Mouse (Mus musculus): ENCODE data around the gene Ogdh. TPM values are rescaled to one million over a fixed set of nuclear protein-coding genes. Genes with fewer than 3 reads are reported as not detected.

Ogdh gene
- polyA plus RNA-seq, 1 experiment from 2014 or later = 54.8 TPM

GRCm38 (mm10) chr11:6335321-6335720 lies 43.9 kb downstream of the Ogdh start:
- 91% methylated on average over 7 of the region's 7 CpGs for WGBS
- H3K27me3 ChIP-seq (replicated peaks; ENCODE audit: control insufficient read depth, insufficient read depth, low read length) = no peaks in the 10 kb centered on the region

GRCm38 (mm10) chr11:6336689-6337088 lies 45.3 kb downstream of the Ogdh start:
- ATAC-seq = no peak
- 85% methylated on average over 4 of the region's 4 CpGs for WGBS

More at GRCm38 (mm10) chr11:6335321-6335720, 43.9 kb downstream of the Ogdh start:
- Histone ChIP-seq H3K4me3 (ENCODE audit: low read depth, low read length) (no peak overlapping the region), H3K9ac (ENCODE audit: low read length) (no peak overlapping the region), H3K27ac (ENCODE audit: low read depth, low read length) (no peak overlapping the region), H3K9me3 (replicated peaks; ENCODE audit: control insufficient read depth, low read length) (no peaks in the 10 kb centered on the region), H3K4me2 (ENCODE audit: low read length) (no peak overlapping the region), H3K4me1 (ENCODE audit: control insufficient read depth, insufficient read depth, low read length) (no peaks in the 10 kb centered on the region), H3K36me3 (ENCODE audit: control insufficient read depth, insufficient read depth, low read length) (peaks cover 32% of the 10 kb centered on the region)
- no peak for DNase-seq (ENCODE audit: low spot score)
- no peak for ATAC-seq

DNA sequence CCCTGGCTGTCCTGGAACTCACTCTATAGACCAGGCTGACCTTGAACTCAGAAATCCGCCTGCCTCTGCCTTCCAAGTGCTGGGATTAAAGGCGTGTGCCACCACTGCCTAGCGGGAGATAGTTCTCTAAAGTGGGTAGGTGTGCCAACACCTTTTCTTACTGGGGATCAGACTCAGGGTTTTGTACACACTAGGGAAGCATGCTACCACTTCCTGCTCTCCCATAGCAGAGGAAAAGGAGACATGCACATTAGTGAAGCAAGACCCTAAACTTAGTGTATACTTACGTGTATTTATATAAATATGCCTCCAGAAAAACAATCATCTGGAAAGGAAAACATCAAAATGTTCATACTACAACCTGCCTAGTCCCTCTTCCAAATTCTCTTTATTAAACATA lies 54.5 kb downstream of the Ogdh start:
- H3K36me3 ChIP-seq (ENCODE audit: control insufficient read depth, insufficient read depth, low read length) = peaks cover 86% of the 10 kb centered on the region
- H3K9ac ChIP-seq (ENCODE audit: low read length) = no peak overlapping the region
- no peaks in the 10 kb centered on the region for H3K4me1 ChIP-seq (ENCODE audit: control insufficient read depth, insufficient read depth, low read length)
- H3K27me3 ChIP-seq (replicated peaks; ENCODE audit: control insufficient read depth, insufficient read depth, low read length) = no peaks in the 10 kb centered on the region
- DNase-seq (ENCODE audit: low spot score) = no peak
- H3K4me2 ChIP-seq (ENCODE audit: low read length) = no peak overlapping the region
- no peak overlapping the region for H3K27ac ChIP-seq (ENCODE audit: low read depth, low read length)
- no peak overlapping the region for H3K4me3 ChIP-seq (ENCODE audit: low read depth, low read length)
- no peak for ATAC-seq
- 95% methylated on average over 4 of the region's 4 CpGs for WGBS
- H3K9me3 ChIP-seq (replicated peaks; ENCODE audit: control insufficient read depth, low read length) = no peaks in the 10 kb centered on the region

More at GRCm38 (mm10) chr11:6336689-6337088, 45.3 kb downstream of the Ogdh start:
- Histone ChIP-seq H3K9me3 (replicated peaks; ENCODE audit: control insufficient read depth, low read length) (no peaks in the 10 kb centered on the region), H3K27me3 (replicated peaks; ENCODE audit: control insufficient read depth, insufficient read depth, low read length) (no peaks in the 10 kb centered on the region), H3K27ac (ENCODE audit: low read depth, low read length) (no peak overlapping the region), H3K4me1 (ENCODE audit: control insufficient read depth, insufficient read depth, low read length) (no peaks in the 10 kb centered on the region), H3K4me2 (ENCODE audit: low read length) (no peak overlapping the region), H3K36me3 (ENCODE audit: control insufficient read depth, insufficient read depth, low read length) (peaks cover 38% of the 10 kb centered on the region), H3K9ac (ENCODE audit: low read length) (no peak overlapping the region), H3K4me3 (ENCODE audit: low read depth, low read length) (no peak overlapping the region)
- no peak for DNase-seq (ENCODE audit: low spot score)

DNA sequence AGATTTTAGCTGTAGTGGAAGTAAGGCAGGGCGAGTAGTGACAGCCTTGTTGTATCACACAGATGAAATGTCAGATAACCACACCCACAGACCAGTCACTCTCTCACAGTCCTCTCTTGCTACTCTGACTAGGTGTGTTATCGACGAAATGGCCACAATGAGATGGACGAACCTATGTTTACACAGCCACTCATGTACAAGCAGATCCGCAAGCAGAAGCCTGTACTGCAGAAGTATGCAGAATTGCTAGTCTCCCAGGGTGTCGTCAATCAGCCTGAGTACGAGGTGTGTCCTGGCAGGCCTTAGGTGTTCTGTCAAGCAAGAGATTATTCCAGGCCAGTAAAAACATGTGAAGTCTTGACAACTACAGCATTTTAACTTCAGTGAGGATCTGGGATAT lies 55.5 kb downstream of the Ogdh start:
- Histone ChIP-seq H3K36me3 (ENCODE audit: control insufficient read depth, insufficient read depth, low read length) (peaks cover 81% of the 10 kb centered on the region), H3K9ac (ENCODE audit: low read length) (no peak overlapping the region), H3K4me2 (ENCODE audit: low read length) (no peak overlapping the region), H3K27me3 (replicated peaks; ENCODE audit: control insufficient read depth, insufficient read depth, low read length) (no peaks in the 10 kb centered on the region), H3K4me3 (ENCODE audit: low read depth, low read length) (no peak overlapping the region), H3K4me1 (ENCODE audit: control insufficient read depth, insufficient read depth, low read length) (no peaks in the 10 kb centered on the region), H3K27ac (ENCODE audit: low read depth, low read length) (no peak overlapping the region), H3K9me3 (replicated peaks; ENCODE audit: control insufficient read depth, low read length) (no peaks in the 10 kb centered on the region)
- ATAC-seq (no peak), DNase-seq (ENCODE audit: low spot score) (no peak)
- WGBS = 95% methylated on average over 7 of the region's 7 CpGs

- no peaks in the 10 kb centered on the region for H3K9me3 ChIP-seq (replicated peaks; ENCODE audit: control insufficient read depth, low read length)
- peaks cover 73% of the 10 kb centered on the region for H3K36me3 ChIP-seq (ENCODE audit: control insufficient read depth, insufficient read depth, low read length)
- H3K4me3 ChIP-seq (ENCODE audit: low read depth, low read length) = no peak overlapping the region
- DNase-seq (ENCODE audit: low spot score) (peak; percentile 3), ATAC-seq (no peak)
- WGBS = 85% methylated on average over 11 of the region's 11 CpGs
- H3K27ac ChIP-seq (ENCODE audit: low read depth, low read length) = no peak overlapping the region
- H3K27me3 ChIP-seq (replicated peaks; ENCODE audit: control insufficient read depth, insufficient read depth, low read length) = no peaks in the 10 kb centered on the region
- H3K4me1 ChIP-seq (ENCODE audit: control insufficient read depth, insufficient read depth, low read length) = no peaks in the 10 kb centered on the region
- no peak overlapping the region for H3K9ac ChIP-seq (ENCODE audit: low read length)
- no peak overlapping the region for H3K4me2 ChIP-seq (ENCODE audit: low read length)
Observed at GRCm38 (mm10) chr11:6348681-6349200, 57.3 kb downstream of the Ogdh start.

GRCm38 (mm10) chr11:6349586-6349985 lies 58.2 kb downstream of the Ogdh start:
- WGBS = 94% methylated on average over 5 of the region's 5 CpGs
- H3K36me3 ChIP-seq (ENCODE audit: control insufficient read depth, insufficient read depth, low read length) = peaks cover 72% of the 10 kb centered on the region
- H3K4me3 ChIP-seq (ENCODE audit: low read depth, low read length) = no peak overlapping the region
- no peak for ATAC-seq
- no peak overlapping the region for H3K9ac ChIP-seq (ENCODE audit: low read length)
- no peaks in the 10 kb centered on the region for H3K27me3 ChIP-seq (replicated peaks; ENCODE audit: control insufficient read depth, insufficient read depth, low read length)
- DNase-seq (ENCODE audit: low spot score) = no peak
- no peaks in the 10 kb centered on the region for H3K4me1 ChIP-seq (ENCODE audit: control insufficient read depth, insufficient read depth, low read length)
- no peaks in the 10 kb centered on the region for H3K9me3 ChIP-seq (replicated peaks; ENCODE audit: control insufficient read depth, low read length)
- no peak overlapping the region for H3K4me2 ChIP-seq (ENCODE audit: low read length)
- no peak overlapping the region for H3K27ac ChIP-seq (ENCODE audit: low read depth, low read length)

GRCm38 (mm10) chr11:6355106-6355505 lies 63.7 kb downstream of the Ogdh start:
- H3K36me3 ChIP-seq (ENCODE audit: control insufficient read depth, insufficient read depth, low read length) = peaks cover 51% of the 10 kb centered on the region
- no peak overlapping the region for H3K4me3 ChIP-seq (ENCODE audit: low read depth, low read length)
- H3K9me3 ChIP-seq (replicated peaks; ENCODE audit: control insufficient read depth, low read length) = no peaks in the 10 kb centered on the region
- no peak for DNase-seq (ENCODE audit: low spot score)
- H3K27me3 ChIP-seq (replicated peaks; ENCODE audit: control insufficient read depth, insufficient read depth, low read length) = no peaks in the 10 kb centered on the region
- no peak overlapping the region for H3K9ac ChIP-seq (ENCODE audit: low read length)
- H3K4me1 ChIP-seq (ENCODE audit: control insufficient read depth, insufficient read depth, low read length) = no peaks in the 10 kb centered on the region
- ATAC-seq = no peak
- 92% methylated on average over 4 of the region's 4 CpGs for WGBS
- H3K4me2 ChIP-seq (ENCODE audit: low read length) = no peak overlapping the region
- H3K27ac ChIP-seq (ENCODE audit: low read depth, low read length) = no peak overlapping the region

- H3K9ac ChIP-seq (ENCODE audit: low read length) = no peak overlapping the region
- 77% methylated on average over 9 of the region's 9 CpGs for WGBS
- H3K4me2 ChIP-seq (ENCODE audit: low read length) = no peak overlapping the region
Observed at GRCm38 (mm10) chr11:6364581-6365275, 73.3 kb downstream of the Ogdh start.

DNA sequence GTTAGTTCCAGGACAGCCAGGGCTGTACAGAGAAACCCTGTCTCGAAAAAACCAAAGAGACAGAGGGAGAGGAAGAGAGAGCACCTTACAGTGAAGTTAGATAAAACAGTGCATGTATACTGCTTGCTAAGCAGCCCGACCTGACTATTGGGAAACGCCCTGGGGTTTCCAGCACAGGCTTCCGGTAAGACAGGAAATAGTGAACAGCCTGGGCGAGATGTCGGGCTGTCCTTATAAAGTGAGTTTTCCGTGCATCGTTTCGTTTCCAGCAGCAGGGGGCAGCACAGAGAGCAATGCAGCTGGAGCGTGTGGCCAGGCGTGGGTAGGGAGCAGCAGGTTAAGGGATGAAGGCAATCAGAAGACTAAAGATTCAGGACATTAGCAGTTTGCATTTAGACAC lies 74.5 kb downstream of the Ogdh start:
- H3K27ac ChIP-seq (ENCODE audit: low read depth, low read length) = no peak overlapping the region
- H3K9me3 ChIP-seq (replicated peaks; ENCODE audit: control insufficient read depth, low read length) = no peaks in the 10 kb centered on the region
- no peaks in the 10 kb centered on the region for H3K4me1 ChIP-seq (ENCODE audit: control insufficient read depth, insufficient read depth, low read length)
- ATAC-seq (peak; percentile 58), DNase-seq (ENCODE audit: low spot score) (peak; percentile 70)
- no peaks in the 10 kb centered on the region for H3K27me3 ChIP-seq (replicated peaks; ENCODE audit: control insufficient read depth, insufficient read depth, low read length)
- H3K4me2 ChIP-seq (ENCODE audit: low read length) = no peak overlapping the region
- H3K36me3 ChIP-seq (ENCODE audit: control insufficient read depth, insufficient read depth, low read length) = no peaks in the 10 kb centered on the region
- WGBS = 25% methylated on average over 11 of the region's 11 CpGs
- H3K4me3 ChIP-seq (ENCODE audit: low read depth, low read length) = no peak overlapping the region
- H3K9ac ChIP-seq (ENCODE audit: low read length) = no peak overlapping the region

More at GRCm38 (mm10) chr11:6364581-6365275, 73.3 kb downstream of the Ogdh start:
- Histone ChIP-seq H3K9me3 (replicated peaks; ENCODE audit: control insufficient read depth, low read length) (no peaks in the 10 kb centered on the region), H3K27ac (ENCODE audit: low read depth, low read length) (no peak overlapping the region), H3K36me3 (ENCODE audit: control insufficient read depth, insufficient read depth, low read length) (no peaks in the 10 kb centered on the region), H3K4me1 (ENCODE audit: control insufficient read depth, insufficient read depth, low read length) (no peaks in the 10 kb centered on the region), H3K4me3 (ENCODE audit: low read depth, low read length) (no peak overlapping the region), H3K27me3 (replicated peaks; ENCODE audit: control insufficient read depth, insufficient read depth, low read length) (no peaks in the 10 kb centered on the region)
- ATAC-seq (no peak), DNase-seq (ENCODE audit: low spot score) (no peak)

Data from forebrain, embryonic 14.5 days (tissue).